Mouse (Mus musculus): ENCODE data around the gene Ntrk2. TPM values are rescaled to one million over a fixed set of nuclear protein-coding genes. Genes with fewer than 3 reads are reported as not detected.

Ntrk2 gene
- polyA plus RNA-seq, 1 experiment from 2014 or later: 3.1 TPM

DNA sequence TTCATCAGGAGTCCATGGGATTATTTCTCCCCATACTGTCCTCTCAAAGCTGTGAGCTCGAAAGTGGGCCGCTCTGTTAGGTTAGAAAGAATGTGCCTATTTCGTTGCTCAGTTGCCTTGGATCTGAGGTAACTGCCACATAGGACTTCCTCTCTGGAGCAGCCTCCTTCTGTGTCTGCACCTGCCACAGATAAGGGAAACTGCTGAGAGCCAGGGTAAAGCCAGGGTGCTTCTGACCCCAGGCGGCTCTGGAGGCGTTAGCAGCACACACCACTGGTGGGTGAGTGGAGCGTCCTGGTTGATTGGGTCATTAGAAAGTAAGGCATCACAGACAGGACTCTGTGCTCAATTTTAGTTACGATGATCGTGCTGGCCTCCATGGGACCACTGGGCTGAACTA is 95.9 kb downstream of the Ntrk2 start:
- WGBS: 57% methylated on average over 8 of the region's 8 CpGs
- no peak for ATAC-seq (ENCODE audit: insufficient number of reproducible peaks, low FRiP score)

DNA sequence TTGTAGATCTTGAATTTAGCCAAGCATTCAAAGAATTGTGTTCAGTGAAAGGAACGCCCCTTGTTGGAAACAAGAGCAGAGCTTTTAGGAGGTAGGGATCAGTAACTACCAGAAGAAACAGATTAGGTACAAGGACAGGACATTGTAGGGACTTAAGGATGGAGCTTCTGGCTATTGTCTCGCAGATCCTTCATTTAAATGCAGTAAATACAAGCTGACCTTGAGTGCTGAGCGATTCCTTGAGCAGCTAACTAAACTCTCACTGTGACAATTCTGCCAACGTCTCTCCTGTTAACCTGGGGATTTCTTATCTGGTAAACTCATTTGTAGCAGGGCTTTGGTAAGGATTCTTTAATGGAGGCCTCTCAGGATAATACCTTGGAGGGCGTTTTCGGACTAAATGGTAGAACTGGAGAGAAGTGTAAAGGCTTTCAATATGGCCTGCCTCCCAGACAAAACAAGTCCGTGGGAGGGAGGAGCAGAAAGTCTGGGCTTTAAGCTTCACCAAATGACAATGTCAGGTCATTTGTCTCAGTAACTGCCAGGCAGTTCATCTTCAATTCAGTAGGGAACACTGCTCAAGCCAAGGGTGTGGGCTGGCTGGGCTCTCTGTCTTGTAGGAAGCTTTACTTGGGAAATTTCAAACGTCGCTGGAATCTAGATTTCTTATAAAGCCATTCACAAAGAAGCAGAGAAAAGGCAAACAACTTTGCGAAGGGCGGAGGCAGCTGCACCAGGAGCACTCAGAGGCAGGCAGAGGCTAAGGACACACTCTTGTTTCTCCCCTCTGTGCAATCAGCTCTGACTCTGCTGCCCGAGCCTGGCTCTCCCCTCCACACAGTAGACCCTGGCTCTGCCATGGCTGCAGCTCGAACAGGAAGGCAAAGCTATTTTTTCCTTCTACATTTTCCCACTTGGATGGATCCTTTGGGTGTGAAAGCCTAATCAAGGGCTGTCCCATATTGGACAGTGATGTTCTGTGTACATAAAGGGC is 98.7 kb downstream of the Ntrk2 start:
- Histone ChIP-seq H3K9ac (no peak overlapping the region), H3K4me2 (no peak overlapping the region), H3K36me3 (no peaks in the 10 kb centered on the region), H3K4me1 (replicated peaks) (no peaks in the 10 kb centered on the region), H3K4me3 (no peak overlapping the region), H3K27ac (ENCODE audit: poor library complexity, severe bottlenecking) (no peak overlapping the region), H3K27me3 (replicated peaks) (no peaks in the 10 kb centered on the region), H3K9me3 (replicated peaks) (peaks cover 2% of the 10 kb centered on the region)
- ATAC-seq (ENCODE audit: insufficient number of reproducible peaks, low FRiP score): no peak
- 62% methylated on average over 13 of the region's 13 CpGs for WGBS

More for the DNA sequence above, 95.9 kb downstream of the Ntrk2 start:
- Histone ChIP-seq H3K9me3 (replicated peaks) (peaks cover 4% of the 10 kb centered on the region), H3K27ac (ENCODE audit: poor library complexity, severe bottlenecking) (no peak overlapping the region), H3K4me2 (no peak overlapping the region), H3K36me3 (no peaks in the 10 kb centered on the region), H3K9ac (no peak overlapping the region), H3K4me3 (no peak overlapping the region), H3K4me1 (replicated peaks) (no peaks in the 10 kb centered on the region), H3K27me3 (replicated peaks) (no peaks in the 10 kb centered on the region)

- H3K9ac ChIP-seq: no peak overlapping the region
- H3K4me3 ChIP-seq: no peak overlapping the region
- no peak for ATAC-seq (ENCODE audit: insufficient number of reproducible peaks, low FRiP score)
- no peak overlapping the region for H3K27ac ChIP-seq (ENCODE audit: poor library complexity, severe bottlenecking)
- H3K4me2 ChIP-seq: no peak overlapping the region
- H3K4me1 ChIP-seq (replicated peaks): peaks cover 8% of the 10 kb centered on the region; the same call in 1 of the 2 replicates
- H3K9me3 ChIP-seq (replicated peaks): no peaks in the 10 kb centered on the region
- no peaks in the 10 kb centered on the region for H3K36me3 ChIP-seq
- H3K27me3 ChIP-seq (replicated peaks): no peaks in the 10 kb centered on the region
- 87% methylated on average over 2 of the region's 2 CpGs for WGBS
Measured at GRCm38 (mm10) chr13:58911936-58912335, 105.6 kb downstream of the Ntrk2 start.

GRCm38 (mm10) chr13:58912559-58912958 is 106.2 kb downstream of the Ntrk2 start:
- Histone ChIP-seq H3K4me3 (no peak overlapping the region), H3K9ac (no peak overlapping the region), H3K9me3 (replicated peaks) (no peaks in the 10 kb centered on the region), H3K4me2 (no peak overlapping the region), H3K27me3 (replicated peaks) (no peaks in the 10 kb centered on the region), H3K27ac (ENCODE audit: poor library complexity, severe bottlenecking) (peak overlapping the region; percentile 34; the same call in 1 of the 2 replicates), H3K36me3 (no peaks in the 10 kb centered on the region), H3K4me1 (replicated peaks) (peaks cover 8% of the 10 kb centered on the region; the same call in 1 of the 2 replicates)
- peak; percentile 53; the same call in 1 of the 2 replicates for ATAC-seq (ENCODE audit: insufficient number of reproducible peaks, low FRiP score)

DNA sequence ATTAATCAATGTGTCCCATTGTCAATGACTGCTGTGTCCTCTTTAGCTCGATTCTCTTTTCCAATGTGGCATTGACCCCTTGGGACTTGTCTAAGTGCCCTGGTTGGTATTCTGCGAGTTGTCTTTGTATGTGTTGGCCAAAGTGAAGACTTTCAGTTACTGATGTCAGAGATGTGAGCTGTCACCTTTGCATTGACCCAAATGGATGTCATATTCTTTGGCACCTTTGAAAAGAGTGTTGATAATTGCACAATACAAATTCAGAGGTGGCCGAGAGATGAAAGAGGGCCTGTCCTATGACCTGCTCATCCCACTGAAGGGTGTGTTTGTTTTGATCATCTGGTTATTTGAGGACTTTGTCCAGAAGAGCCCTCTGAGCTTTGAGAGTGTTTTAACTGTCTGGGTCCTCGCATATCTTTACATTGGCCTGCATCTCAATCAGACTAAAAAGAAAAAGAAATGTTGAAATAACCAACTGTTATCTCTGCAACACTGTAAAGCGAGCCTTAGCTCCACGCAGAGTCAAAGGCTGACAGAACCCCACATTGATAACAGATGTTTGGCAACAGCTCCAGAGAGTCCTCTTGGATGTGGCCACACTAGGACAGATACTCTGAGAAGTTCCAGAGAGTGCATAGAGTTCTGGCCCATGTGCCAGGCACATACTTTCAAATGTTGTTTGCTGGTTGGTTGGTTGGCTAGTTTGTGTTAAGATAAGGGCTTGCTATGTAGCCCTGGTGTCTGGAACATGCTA is 107.9 kb downstream of the Ntrk2 start:
- no peak overlapping the region for H3K4me2 ChIP-seq
- no peak overlapping the region for H3K27ac ChIP-seq (ENCODE audit: poor library complexity, severe bottlenecking)
- H3K36me3 ChIP-seq: no peaks in the 10 kb centered on the region
- peaks cover 8% of the 10 kb centered on the region; the same call in 1 of the 2 replicates for H3K4me1 ChIP-seq (replicated peaks)
- no peaks in the 10 kb centered on the region for H3K9me3 ChIP-seq (replicated peaks)
- no peaks in the 10 kb centered on the region for H3K27me3 ChIP-seq (replicated peaks)
- 48% methylated on average over 6 of the region's 6 CpGs for WGBS
- no peak for ATAC-seq (ENCODE audit: insufficient number of reproducible peaks, low FRiP score)
- H3K4me3 ChIP-seq: no peak overlapping the region
- no peak overlapping the region for H3K9ac ChIP-seq

- Histone ChIP-seq H3K4me3 (no peak overlapping the region), H3K9me3 (replicated peaks) (no peaks in the 10 kb centered on the region), H3K27me3 (replicated peaks) (no peaks in the 10 kb centered on the region), H3K36me3 (no peaks in the 10 kb centered on the region), H3K4me1 (replicated peaks) (peaks cover 8% of the 10 kb centered on the region; the same call in 1 of the 2 replicates), H3K9ac (no peak overlapping the region), H3K27ac (ENCODE audit: poor library complexity, severe bottlenecking) (no peak overlapping the region), H3K4me2 (no peak overlapping the region)
- 95% methylated on average over 2 of the region's 2 CpGs for WGBS
- no peak for ATAC-seq (ENCODE audit: insufficient number of reproducible peaks, low FRiP score)
Measured at GRCm38 (mm10) chr13:58916348-58916747, 110.0 kb downstream of the Ntrk2 start.

DNA sequence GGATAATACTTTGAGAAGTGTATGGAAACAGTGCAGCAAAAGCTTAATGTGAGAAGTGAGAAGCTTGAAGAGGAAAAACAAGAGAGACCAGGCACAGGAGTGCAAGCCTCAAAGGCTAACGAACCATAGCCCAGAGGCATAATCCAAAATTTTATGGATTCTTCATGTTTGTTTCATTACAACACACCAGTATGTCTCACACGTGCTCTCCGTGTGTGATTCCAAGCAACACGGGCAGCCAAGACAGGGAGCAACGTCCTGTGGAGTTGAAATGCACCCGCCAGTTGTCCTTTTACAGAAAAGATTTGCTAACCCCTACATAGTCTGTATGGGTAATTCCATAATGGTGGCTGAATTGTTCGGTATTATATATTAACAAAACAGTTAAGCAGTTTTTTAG is 113.9 kb downstream of the Ntrk2 start:
- WGBS: 84% methylated on average over 7 of the region's 7 CpGs
- Histone ChIP-seq H3K27ac (ENCODE audit: poor library complexity, severe bottlenecking) (no peak overlapping the region), H3K4me3 (no peak overlapping the region), H3K27me3 (replicated peaks) (no peaks in the 10 kb centered on the region), H3K4me2 (no peak overlapping the region), H3K36me3 (no peaks in the 10 kb centered on the region), H3K4me1 (replicated peaks) (no peaks in the 10 kb centered on the region), H3K9ac (no peak overlapping the region), H3K9me3 (replicated peaks) (no peaks in the 10 kb centered on the region)
- no peak for ATAC-seq (ENCODE audit: insufficient number of reproducible peaks, low FRiP score)

GRCm38 (mm10) chr13:58921255-58921654 is 114.9 kb downstream of the Ntrk2 start:
- Histone ChIP-seq H3K4me3 (no peak overlapping the region), H3K36me3 (no peaks in the 10 kb centered on the region), H3K9ac (no peak overlapping the region), H3K27me3 (replicated peaks) (no peaks in the 10 kb centered on the region), H3K27ac (ENCODE audit: poor library complexity, severe bottlenecking) (no peak overlapping the region), H3K4me1 (replicated peaks) (no peaks in the 10 kb centered on the region), H3K4me2 (no peak overlapping the region), H3K9me3 (replicated peaks) (no peaks in the 10 kb centered on the region)
- ATAC-seq (ENCODE audit: insufficient number of reproducible peaks, low FRiP score): no peak
- 78% methylated on average over 3 of the region's 3 CpGs for WGBS

- WGBS: 72% methylated on average over 10 of the region's 10 CpGs
- no peak for ATAC-seq (ENCODE audit: insufficient number of reproducible peaks, low FRiP score)
- no peaks in the 10 kb centered on the region for H3K27me3 ChIP-seq (replicated peaks)
Measured at GRCm38 (mm10) chr13:58921705-58922104, 115.3 kb downstream of the Ntrk2 start.

GRCm38 (mm10) chr13:58922174-58922573 is 115.8 kb downstream of the Ntrk2 start:
- H3K36me3 ChIP-seq: no peaks in the 10 kb centered on the region
- no peak overlapping the region for H3K4me2 ChIP-seq
- H3K27me3 ChIP-seq (replicated peaks): no peaks in the 10 kb centered on the region
- 81% methylated on average over 15 of the region's 15 CpGs for WGBS
- H3K9ac ChIP-seq: no peak overlapping the region
- no peaks in the 10 kb centered on the region for H3K4me1 ChIP-seq (replicated peaks)
- H3K27ac ChIP-seq (ENCODE audit: poor library complexity, severe bottlenecking): no peak overlapping the region
- no peak overlapping the region for H3K4me3 ChIP-seq
- no peak for ATAC-seq (ENCODE audit: insufficient number of reproducible peaks, low FRiP score)
- H3K9me3 ChIP-seq (replicated peaks): no peaks in the 10 kb centered on the region

More at GRCm38 (mm10) chr13:58921705-58922104, 115.3 kb downstream of the Ntrk2 start:
- no peak overlapping the region for H3K4me2 ChIP-seq
- H3K27ac ChIP-seq (ENCODE audit: poor library complexity, severe bottlenecking): no peak overlapping the region
- H3K36me3 ChIP-seq: no peaks in the 10 kb centered on the region
- no peak overlapping the region for H3K9ac ChIP-seq
- H3K9me3 ChIP-seq (replicated peaks): no peaks in the 10 kb centered on the region
- H3K4me1 ChIP-seq (replicated peaks): no peaks in the 10 kb centered on the region
- no peak overlapping the region for H3K4me3 ChIP-seq

GRCm38 (mm10) chr13:58923496-58923895 is 117.1 kb downstream of the Ntrk2 start:
- Histone ChIP-seq H3K27ac (ENCODE audit: poor library complexity, severe bottlenecking) (no peak overlapping the region), H3K4me3 (no peak overlapping the region), H3K27me3 (replicated peaks) (no peaks in the 10 kb centered on the region), H3K9me3 (replicated peaks) (no peaks in the 10 kb centered on the region), H3K36me3 (no peaks in the 10 kb centered on the region), H3K4me1 (replicated peaks) (no peaks in the 10 kb centered on the region), H3K9ac (no peak overlapping the region), H3K4me2 (no peak overlapping the region)
- WGBS: 77% methylated on average over 7 of the region's 7 CpGs
- no peak for ATAC-seq (ENCODE audit: insufficient number of reproducible peaks, low FRiP score)

Data from heart, embryonic 12.5 days (tissue).